In genomic region chr14:72518786-72519185, GRCm38 (mm10) we compare ENCODE assay signal across 27 mouse cellular contexts. TPM values are rescaled to one million over a fixed set of nuclear protein-coding genes. Genes with fewer than 3 reads are reported as not detected.
A peak's percentile ranks its signal among the peaks of the same experiment; 100 is the strongest.
DNase-seq lines count a peak whose midpoint lies in the region; ATAC-seq and TF ChIP-seq lines count a peak whose summit lies in the region.
"Had no signal": no experiment of that assay in that cellular context is flagged by ENCODE, and none has a peak within 500 bp of the region (broad histone marks: within the 10 kb centered on the region; RNA-seq: fewer than 3 reads in every experiment).

No protein-coding gene starts in this region.

- no peak for TF ChIP-seq CTCF in kidney, adult 2 months (conservative IDR thresholded peaks at IDR 0.05; ENCODE audit: insufficient read depth, insufficient read length, low read depth, low read length)
- no peak for TF ChIP-seq CTCF in kidney, postnatal 0 days (IDR thresholded peaks at IDR 0.05; ENCODE audit: low read depth)

- H3K27me3 ChIP-seq in kidney, adult 2 months (replicated peaks; ENCODE audit: control insufficient read depth, insufficient read depth, low read length): no peaks in the 10 kb centered on the region
- no peaks in the 10 kb centered on the region for H3K27me3 ChIP-seq in kidney, postnatal 0 days (ENCODE audit: insufficient read depth, low read length)
- no peaks in the 10 kb centered on the region for H3K27me3 ChIP-seq in neural tube, embryonic 15.5 days (replicated peaks)
- H3K27me3 ChIP-seq: embryonic facial prominence, embryonic 13.5 days; embryonic facial prominence, embryonic 15.5 days; forebrain, embryonic 12.5 days had no signal

- H3K4me1 ChIP-seq in kidney, adult 2 months (ENCODE audit: control insufficient read depth, insufficient read depth, low read length): peaks cover 3% of the 10 kb centered on the region; the same call in 1 of the 2 replicates
- no peaks in the 10 kb centered on the region for H3K4me1 ChIP-seq in kidney, postnatal 0 days (replicated peaks; ENCODE audit: insufficient read depth, low read length)
- no peaks in the 10 kb centered on the region for H3K4me1 ChIP-seq in neural tube, embryonic 15.5 days
- H3K4me1 ChIP-seq: embryonic facial prominence, embryonic 13.5 days; embryonic facial prominence, embryonic 15.5 days; forebrain, embryonic 10.5 days; forebrain, embryonic 12.5 days had no signal

- no peak overlapping the region for H3K4me2 ChIP-seq in kidney, postnatal 0 days (ENCODE audit: low read length)
- no peak overlapping the region for H3K4me2 ChIP-seq in neural tube, embryonic 15.5 days
- H3K4me2 ChIP-seq: embryonic facial prominence, embryonic 13.5 days; embryonic facial prominence, embryonic 15.5 days; forebrain, embryonic 12.5 days had no signal

- peak; percentile 73 for DNase-seq in kidney, adult 2 months
- no peak for DNase-seq in kidney, adult 11 months
- peak; percentile 49 for DNase-seq in kidney, postnatal 0 days (ENCODE audit: low spot score)
- DNase-seq in kidney, postnatal 4 days: no peak
- peak; percentile 22 to 47 for DNase-seq in kidney, postnatal 36 days
- no peak for DNase-seq in kidney, postnatal 25 days
- DNase-seq in neural tube, embryonic 10.5 days (ENCODE audit: extremely low spot score, low spot score): peak; percentile 2
- DNase-seq: adrenal gland, adult 2 months; adrenal gland, postnatal 10 days; adrenal gland, postnatal 25 days; cerebellum, adult 11 months; cerebellum, adult 18-20 months; cerebellum, adult 8-10 months; cerebellum, adult 9-11 months; cerebellum, postnatal 14 days; cerebellum, postnatal 36 days; embryo, embryonic 11 days had no signal

- H3K27ac ChIP-seq in kidney, adult 2 months (ENCODE audit: insufficient read depth, low read depth, low read length): no peak overlapping the region
- H3K27ac ChIP-seq in kidney, postnatal 0 days: no peak overlapping the region
- H3K27ac ChIP-seq in neural tube, embryonic 15.5 days (replicated peaks): no peak overlapping the region
- H3K27ac ChIP-seq: embryonic facial prominence, embryonic 13.5 days; embryonic facial prominence, embryonic 15.5 days; forebrain, embryonic 10.5 days; forebrain, embryonic 12.5 days had no signal

- ATAC-seq in kidney, postnatal 0 days (replicated peaks; ENCODE audit: low FRiP score, low read depth): no peak
- no peak for ATAC-seq in neural tube, embryonic 15.5 days (ENCODE audit: low FRiP score)
- ATAC-seq: forebrain, embryonic 14.5 days had no signal

- H3K36me3 ChIP-seq in kidney, adult 2 months (ENCODE audit: control insufficient read depth, insufficient read depth, low read length): no peaks in the 10 kb centered on the region
- no peaks in the 10 kb centered on the region for H3K36me3 ChIP-seq in kidney, postnatal 0 days (ENCODE audit: insufficient read depth, low read length)
- no peaks in the 10 kb centered on the region for H3K36me3 ChIP-seq in neural tube, embryonic 15.5 days
- H3K36me3 ChIP-seq: embryonic facial prominence, embryonic 13.5 days; embryonic facial prominence, embryonic 15.5 days; forebrain, embryonic 10.5 days; forebrain, embryonic 12.5 days had no signal

- no peak overlapping the region for H3K9ac ChIP-seq in kidney, postnatal 0 days (ENCODE audit: low read depth, low read length)
- H3K9ac ChIP-seq in neural tube, embryonic 15.5 days (replicated peaks): no peak overlapping the region
- H3K9ac ChIP-seq: embryonic facial prominence, embryonic 13.5 days; embryonic facial prominence, embryonic 15.5 days; forebrain, embryonic 12.5 days had no signal

- no peak for TF ChIP-seq POLR2A in kidney, adult 2 months (IDR thresholded peaks at IDR 0.05; ENCODE audit: low read depth, low read length)

- 34% methylated on average over 6 of the region's 6 CpGs for whole genome bisulfite sequencing in kidney, adult 2 months
- WGBS in kidney, postnatal 0 days: 52% methylated on average over 6 of the region's 6 CpGs
- 80% methylated on average over 6 of the region's 6 CpGs for WGBS in neural tube, embryonic 15.5 days

- H3K9me3 ChIP-seq in kidney, postnatal 0 days (replicated peaks; ENCODE audit: low read length): no peaks in the 10 kb centered on the region
- no peaks in the 10 kb centered on the region for H3K9me3 ChIP-seq in neural tube, embryonic 15.5 days (replicated peaks)
- H3K9me3 ChIP-seq: embryonic facial prominence, embryonic 13.5 days; embryonic facial prominence, embryonic 15.5 days; forebrain, embryonic 10.5 days; forebrain, embryonic 12.5 days had no signal

- no peak overlapping the region for H3K4me3 ChIP-seq in kidney, adult 2 months (ENCODE audit: insufficient read depth, low read depth, low read length)
- no peak overlapping the region for H3K4me3 ChIP-seq in kidney, postnatal 0 days (replicated peaks; ENCODE audit: low read depth, low read length)
- no peak overlapping the region for H3K4me3 ChIP-seq in neural tube, embryonic 15.5 days (replicated peaks)
- H3K4me3 ChIP-seq: embryonic facial prominence, embryonic 13.5 days; embryonic facial prominence, embryonic 15.5 days; erythroblast, embryonic 14.5 days; forebrain, embryonic 10.5 days; forebrain, embryonic 12.5 days had no signal

RNA-seq across cellular contexts. Expression of gene Gm9195, which starts 27.1 kb away (rescaled TPM):
- under 0.01 TPM in 1 of 2 replicates, not detected in the other for polyA plus RNA-seq in kidney, adult 2 months (2012; rRNA removed)
- not detected in 2 replicates for polyA plus RNA-seq in kidney, postnatal 0 days (2015; fragmentation: Nextera tagmentation; extraction: Ambion mirVana)
- not detected in 2 replicates for polyA plus RNA-seq in neural tube, embryonic 15.5 days (2015; fragmentation: Nextera tagmentation; extraction: Ambion mirVana)
- polyA plus RNA-seq: adrenal gland, adult 2 months; brain, embryonic 14.5 days; C2C12; embryonic facial prominence, embryonic 11.5 days; embryonic facial prominence, embryonic 13.5 days; embryonic facial prominence, embryonic 15.5 days; erythroblast, embryonic 14.5 days; forebrain, embryonic 10.5 days; forebrain, embryonic 12.5 days; forebrain, embryonic 14.5 days had no signal

Comparison
In these comparisons a context has a peak if more than half of its experiments do, and no peak if none do; other contexts are left out.
1. DNase-seq: peak in kidney, adult 2 months (single experiment), kidney, postnatal 0 days (single experiment), kidney, postnatal 36 days (2 of 2) and neural tube, embryonic 10.5 days (single experiment); none in kidney, adult 11 months (single experiment), kidney, postnatal 4 days (0 of 2) and kidney, postnatal 25 days (0 of 2).